Mouse (Mus musculus) forebrain, embryonic 12.5 days (tissue): ENCODE measurements around the gene Zmat5. TPM values are rescaled to one million over a fixed set of nuclear protein-coding genes. Genes with fewer than 3 reads are reported as not detected.
"Not testable (repeated sequence)": the region's sequence is repeated elsewhere in the genome, so short reads cannot be mapped to it uniquely, and the experiment has no call there.

Source experiments
- ATAC-seq: fragments of 200-750 bp; cut with Nextera tagmentation; 2 replicates; pipeline ENCODE4 v1.8.0; 2017; ENCODE audit warnings: moderate TSS enrichment; ENCODE audit not compliant: low FRiP score
- H3K27ac ChIP-seq: fragments of 300-500 bp; sonication (generic); 2 replicates; pipeline ENCODE4 v1.5.1; 2016; ENCODE audit warnings: mild to moderate bottlenecking
- H3K27me3 ChIP-seq: fragments of 300-500 bp; sonication (generic); 2 replicates; pipeline ENCODE4 v1.6.1; 2016; ENCODE audit warnings: mild to moderate bottlenecking
- H3K36me3 ChIP-seq: fragments of 300-500 bp; sonication (generic); replicated peaks from 2 replicates; pipeline ENCODE4 v1.6.1; 2016; ENCODE audit warnings: mild to moderate bottlenecking
- H3K4me1 ChIP-seq: fragments of 300-500 bp; sonication (generic); 2 replicates; pipeline ENCODE4 v1.6.1; 2016
- H3K4me2 ChIP-seq: fragments of 300-500 bp; sonication (generic); 2 replicates; pipeline ENCODE4 v1.6.1; 2016; ENCODE audit warnings: mild to moderate bottlenecking, moderate library complexity
- H3K4me3 ChIP-seq: fragments of 300-500 bp; sonication (generic); replicated peaks from 2 replicates; pipeline ENCODE4 v1.5.1; 2016; ENCODE audit warnings: mild to moderate bottlenecking
- H3K9ac ChIP-seq: fragments of 300-500 bp; sonication (generic); 2 replicates; pipeline ENCODE4 v1.6.1; 2016; ENCODE audit warnings: mild to moderate bottlenecking
- H3K9me3 ChIP-seq: fragments of 300-500 bp; sonication (generic); 2 replicates; pipeline ENCODE4 v1.6.1; 2016
- WGBS: fragments of 180-500 bp; shearing (Covaris S2); methylation state at CpG from one replicate; pipeline ENCODE4 v1.1.7; 2016; 5-methylcytosine and 5-hydroxymethylcytosine counted together
- polyA plus RNA-seq: library from polyadenylated mRNA; unstranded; fragments of >200 nt; fragmentation: Nextera tagmentation; extraction: Ambion mirVana; gene quantifications from 2 replicates; pipeline ENCODE4 v1.2.1, GENCODE M21; 2016

The Zmat5 gene
- polyA plus RNA-seq, 1 experiment from 2014 or later = 74.0 TPM

DNA sequence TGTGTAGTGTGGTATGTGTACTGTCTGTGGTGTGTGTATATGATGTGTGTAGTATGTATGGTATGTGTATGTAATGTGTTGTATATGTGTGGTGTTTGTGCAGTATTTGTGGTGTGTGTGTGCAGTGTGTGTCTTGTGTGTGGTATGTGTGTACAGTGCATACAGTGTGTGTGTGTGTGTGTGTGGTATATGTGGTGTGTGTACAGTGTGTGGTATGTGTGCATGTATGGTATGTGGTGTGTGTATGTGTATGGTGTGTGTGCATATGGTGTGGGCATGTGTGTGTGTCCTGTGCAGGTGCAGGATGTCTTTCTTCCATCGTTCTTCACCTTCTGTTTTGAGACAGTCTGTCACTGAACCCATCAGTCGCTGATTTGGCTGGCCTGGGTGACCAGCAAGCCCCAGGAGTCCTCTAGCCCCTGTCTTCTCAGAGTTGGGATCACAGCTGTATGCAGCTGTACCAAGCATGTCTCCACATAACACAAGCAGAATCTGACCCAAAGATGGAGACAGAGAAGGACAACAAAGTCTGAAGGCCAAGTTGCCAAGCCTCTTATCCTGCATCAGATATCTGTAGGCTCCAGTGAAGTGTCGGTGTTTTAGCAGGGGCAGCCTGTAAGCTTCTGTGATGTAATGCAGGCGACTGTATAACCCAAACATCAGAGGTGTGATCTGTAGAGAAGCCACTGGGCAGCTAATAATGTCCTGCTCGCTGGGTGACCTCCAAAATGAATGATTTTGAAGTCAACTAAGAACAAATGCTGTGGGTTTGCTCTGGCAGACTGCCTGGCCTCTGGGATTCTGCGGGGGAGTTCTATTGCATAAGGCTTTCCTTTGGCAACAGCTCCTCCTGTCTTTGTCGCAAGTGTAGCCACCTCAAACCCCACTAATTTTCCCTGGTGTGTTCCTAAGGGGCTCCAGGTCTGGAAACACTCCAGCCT, 7.2 kb upstream of the Zmat5 start:
- Histone ChIP-seq H3K9ac (no peak overlapping the region), H3K36me3 (peaks cover 19% of the 10 kb centered on the region), H3K27me3 (no peaks in the 10 kb centered on the region), H3K4me1 (no peaks in the 10 kb centered on the region), H3K9me3 (no peaks in the 10 kb centered on the region), H3K4me3 (no peak overlapping the region), H3K27ac (no peak overlapping the region), H3K4me2 (no peak overlapping the region)
- no peak for ATAC-seq
- WGBS = 72% methylated on average over 7 of the region's 7 CpGs

DNA sequence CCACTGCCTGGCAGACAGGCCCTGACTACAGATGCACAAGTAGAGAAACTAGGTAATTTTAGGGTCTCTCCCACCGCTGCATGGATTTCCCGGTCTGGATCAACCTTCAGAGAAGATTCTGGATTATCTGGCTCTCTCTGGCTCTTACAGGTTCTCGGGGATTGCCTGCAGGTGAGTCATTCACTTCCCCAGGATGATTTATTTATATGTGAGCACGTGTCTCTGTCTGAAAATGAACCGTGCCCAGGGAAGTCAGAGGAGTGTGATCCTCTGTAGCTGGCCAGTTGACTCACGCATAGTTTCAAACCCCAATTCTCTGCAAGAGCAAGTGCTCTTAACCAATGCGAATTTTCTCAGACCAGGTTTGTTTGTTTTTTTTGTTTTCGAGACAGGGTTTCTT, 3.8 kb upstream of the Zmat5 start:
- H3K4me3 ChIP-seq = no peak overlapping the region
- no peaks in the 10 kb centered on the region for H3K9me3 ChIP-seq
- peaks cover 19% of the 10 kb centered on the region for H3K36me3 ChIP-seq
- no peak overlapping the region for H3K9ac ChIP-seq
- H3K4me1 ChIP-seq = peaks cover 17% of the 10 kb centered on the region
- H3K27ac ChIP-seq = no peak overlapping the region
- no peak for ATAC-seq
- H3K27me3 ChIP-seq = no peaks in the 10 kb centered on the region
- 93% methylated on average over 8 of the region's 8 CpGs for WGBS
- no peak overlapping the region for H3K4me2 ChIP-seq

DNA sequence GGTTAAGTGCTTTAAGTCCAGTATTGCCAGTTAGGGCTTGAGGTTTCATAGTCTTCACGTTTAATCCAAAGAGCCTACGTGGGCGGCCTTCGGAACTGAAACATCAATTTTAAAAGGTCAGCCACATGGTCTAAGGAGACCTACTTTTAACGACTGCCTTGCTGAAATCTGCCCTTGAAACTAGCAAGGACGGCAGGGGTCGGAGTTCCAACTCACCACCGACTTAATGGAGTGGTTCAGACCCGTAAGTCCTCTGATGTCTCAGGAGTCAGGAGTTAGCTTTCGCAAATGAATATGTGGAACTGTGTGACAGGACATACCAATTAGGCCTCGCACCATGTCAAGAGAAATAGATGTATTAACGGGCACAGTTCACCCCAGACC, 798 bp upstream of the Zmat5 start:
- peaks cover 17% of the 10 kb centered on the region for H3K4me1 ChIP-seq
- peak overlapping the region; percentile 74 for H3K4me2 ChIP-seq
- H3K9ac ChIP-seq = peak overlapping the region; percentile 76
- 7% methylated on average over 12 of the region's 12 CpGs for WGBS
- no peak overlapping the region; the same call in 1 of the 2 replicates for H3K27ac ChIP-seq
- no peaks in the 10 kb centered on the region for H3K27me3 ChIP-seq
- H3K4me3 ChIP-seq = peak overlapping the region; percentile 72
- ATAC-seq = peak; percentile 27; the same call in 1 of the 2 replicates
- H3K36me3 ChIP-seq = peaks cover 19% of the 10 kb centered on the region
- no peaks in the 10 kb centered on the region for H3K9me3 ChIP-seq

DNA sequence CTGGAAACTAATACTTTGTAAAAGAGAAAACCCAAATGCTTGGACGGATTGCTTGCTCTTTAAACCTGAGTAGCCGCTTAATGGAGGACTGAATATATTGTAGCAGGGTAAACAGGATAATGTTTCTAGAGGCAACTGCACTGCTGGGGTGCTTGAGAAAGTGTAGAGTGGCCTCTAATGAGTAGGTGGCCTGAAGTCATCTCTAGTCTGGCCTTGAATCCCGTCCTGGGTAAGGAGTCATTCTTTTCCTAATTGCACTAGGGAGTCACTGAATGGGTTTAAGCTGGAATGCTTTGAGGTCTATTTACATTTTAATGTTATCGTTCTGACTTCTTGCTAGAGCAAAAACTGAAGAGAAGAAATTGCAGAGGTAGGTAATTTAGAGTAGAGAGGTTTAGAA, 700 bp downstream of the Zmat5 start:
- Histone ChIP-seq H3K9ac (peak overlapping the region; percentile 76), H3K4me2 (peak overlapping the region; percentile 74), H3K9me3 (no peaks in the 10 kb centered on the region), H3K27ac (no peak overlapping the region), H3K36me3 (peaks cover 19% of the 10 kb centered on the region), H3K4me3 (peak overlapping the region; percentile 72), H3K4me1 (peaks cover 17% of the 10 kb centered on the region), H3K27me3 (no peaks in the 10 kb centered on the region)
- no peak for ATAC-seq
- WGBS = 6% methylated on average over 4 of the region's 4 CpGs

DNA sequence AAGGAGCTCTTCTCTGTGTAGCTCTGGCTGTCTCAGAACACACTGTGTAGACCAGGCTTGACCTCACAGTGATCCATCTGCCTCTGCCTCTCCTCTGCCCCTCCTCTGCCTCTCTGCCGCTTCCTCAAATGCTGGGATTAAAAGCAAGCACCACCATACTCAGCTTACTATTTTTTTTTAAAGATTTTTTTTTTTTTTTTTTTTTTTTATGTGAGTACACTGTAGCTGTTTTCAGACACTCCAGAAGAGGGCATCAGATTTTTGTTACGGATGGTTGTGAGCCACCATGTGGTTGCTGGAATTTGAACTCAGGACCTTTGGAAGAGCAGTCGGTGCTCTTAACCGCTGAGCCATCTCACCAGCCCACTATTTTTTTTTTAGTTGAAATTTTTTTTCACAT, 5.7 kb downstream of the Zmat5 start:
- H3K9ac ChIP-seq, H3K9me3 ChIP-seq, H3K27ac ChIP-seq, ATAC-seq, H3K27me3 ChIP-seq, H3K4me2 ChIP-seq, H3K4me1 ChIP-seq, H3K36me3 ChIP-seq, H3K4me3 ChIP-seq: not testable (repeated sequence)
- WGBS = 88% methylated on average over 4 of the region's 4 CpGs

DNA sequence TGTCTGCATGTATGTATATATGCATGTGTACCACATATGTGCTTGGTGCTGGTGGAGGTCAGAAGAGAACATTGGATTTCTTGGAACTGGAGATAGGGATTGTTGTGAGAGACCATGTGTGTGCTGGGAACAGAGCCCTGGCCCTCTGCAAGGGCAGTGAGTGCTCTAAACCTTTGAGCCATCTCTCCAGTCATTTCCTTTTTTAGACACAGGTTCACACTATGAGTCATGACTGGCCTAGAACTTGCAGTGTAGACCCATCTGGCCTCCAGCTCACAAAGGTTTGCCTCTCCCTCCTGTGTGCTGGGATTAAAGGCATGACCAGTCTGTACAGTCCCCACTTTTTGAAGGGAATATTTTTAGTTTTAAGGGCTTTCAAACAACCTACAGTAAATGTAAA, 8.3 kb downstream of the Zmat5 start:
- Histone ChIP-seq H3K27ac (no peak overlapping the region), H3K4me2 (no peak overlapping the region), H3K27me3 (no peaks in the 10 kb centered on the region), H3K4me3 (no peak overlapping the region), H3K9ac (no peak overlapping the region), H3K36me3 (no peaks in the 10 kb centered on the region), H3K9me3 (no peaks in the 10 kb centered on the region), H3K4me1 (no peaks in the 10 kb centered on the region)
- ATAC-seq = no peak

DNA sequence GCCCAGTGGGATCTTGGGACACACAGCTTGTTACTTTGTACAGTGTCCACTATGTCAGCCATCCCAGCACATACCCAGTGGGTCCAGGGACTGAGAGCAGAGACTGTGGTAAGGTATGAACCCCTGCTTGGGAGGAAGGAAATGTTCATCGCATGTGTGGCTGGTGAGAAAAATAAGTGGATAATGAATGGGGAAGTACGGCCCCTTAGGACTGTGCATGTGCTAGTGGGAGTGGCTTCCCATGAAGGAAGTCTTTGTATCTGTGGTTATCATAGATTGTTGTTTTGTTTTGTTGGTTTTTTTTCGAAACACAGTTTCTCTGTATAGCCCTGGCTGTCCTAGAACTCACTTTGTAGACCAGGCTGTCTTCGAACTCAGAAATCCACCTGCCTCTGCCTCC, 10.2 kb downstream of the Zmat5 start:
- no peak for ATAC-seq
- no peak overlapping the region for H3K27ac ChIP-seq
- H3K9me3 ChIP-seq = no peaks in the 10 kb centered on the region
- H3K27me3 ChIP-seq = no peaks in the 10 kb centered on the region
- no peak overlapping the region for H3K9ac ChIP-seq
- no peak overlapping the region for H3K4me2 ChIP-seq
- 92% methylated on average over 4 of the region's 4 CpGs for WGBS
- H3K36me3 ChIP-seq = no peaks in the 10 kb centered on the region
- H3K4me3 ChIP-seq = no peak overlapping the region
- no peaks in the 10 kb centered on the region for H3K4me1 ChIP-seq

DNA sequence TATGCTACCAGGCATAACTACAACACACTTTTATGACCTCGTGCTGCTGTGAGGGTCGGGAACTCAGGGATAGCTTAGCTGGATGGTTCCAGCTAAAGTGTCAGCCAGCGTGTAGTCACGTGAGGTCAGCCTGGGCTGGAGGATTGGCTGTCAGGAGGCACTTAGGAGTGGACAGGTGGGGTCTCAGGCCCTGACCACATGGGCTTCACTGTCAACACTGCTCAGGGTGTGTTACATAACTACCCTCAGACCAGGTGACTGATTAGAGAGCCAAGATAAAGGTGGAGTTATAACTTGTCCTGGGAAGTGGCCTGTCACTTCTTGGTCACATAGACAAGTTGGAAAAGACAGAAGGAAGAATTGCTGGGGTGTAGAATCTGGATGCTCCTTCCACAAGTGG, 11.1 kb downstream of the Zmat5 start:
- 91% methylated on average over 4 of the region's 4 CpGs for WGBS
- no peak overlapping the region for H3K4me3 ChIP-seq
- H3K9me3 ChIP-seq = no peaks in the 10 kb centered on the region
- no peak overlapping the region for H3K9ac ChIP-seq
- H3K27me3 ChIP-seq = no peaks in the 10 kb centered on the region
- no peaks in the 10 kb centered on the region for H3K4me1 ChIP-seq
- no peaks in the 10 kb centered on the region for H3K36me3 ChIP-seq
- no peak overlapping the region for H3K4me2 ChIP-seq
- H3K27ac ChIP-seq = no peak overlapping the region
- ATAC-seq = no peak

DNA sequence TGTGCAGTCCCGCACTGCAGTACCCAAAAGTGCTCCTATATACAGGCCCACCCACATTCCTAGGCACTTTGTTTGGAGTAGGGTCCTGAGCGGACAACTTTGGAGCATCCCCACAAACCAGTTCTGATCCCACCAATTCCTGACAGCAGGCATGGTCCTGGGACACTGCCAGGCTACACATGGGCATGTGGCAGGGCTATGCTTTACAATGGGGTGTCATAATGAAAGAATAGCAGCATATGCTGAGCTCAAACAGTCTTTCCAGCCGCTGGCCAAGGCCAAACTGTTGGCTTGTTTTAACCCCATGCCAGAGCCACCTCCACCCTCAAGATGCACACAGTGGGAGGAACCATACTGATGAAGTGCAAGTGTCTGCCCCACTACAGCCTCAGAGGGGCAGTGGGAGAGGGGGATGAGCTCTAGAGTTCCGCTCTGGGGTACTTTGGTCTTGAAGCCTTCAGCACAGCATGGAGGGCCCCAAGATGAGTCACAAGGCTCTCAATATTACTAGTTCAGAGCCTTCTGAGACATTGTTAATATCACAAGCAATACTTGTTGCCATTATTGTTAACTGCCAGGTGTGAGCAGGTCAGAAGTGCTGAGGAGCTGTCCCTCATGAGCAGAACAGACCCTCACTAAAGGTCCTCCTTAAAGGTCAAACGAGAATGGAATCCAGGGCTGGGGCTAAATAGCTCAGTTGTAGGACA, 12.2 kb downstream of the Zmat5 start:
- Histone ChIP-seq H3K4me3 (no peak overlapping the region), H3K4me1 (peaks cover 7% of the 10 kb centered on the region), H3K9ac (no peak overlapping the region), H3K9me3 (no peaks in the 10 kb centered on the region), H3K36me3 (no peaks in the 10 kb centered on the region), H3K27ac (no peak overlapping the region), H3K4me2 (no peak overlapping the region), H3K27me3 (no peaks in the 10 kb centered on the region)
- no peak for ATAC-seq
- 91% methylated on average over 5 of the region's 5 CpGs for WGBS

DNA sequence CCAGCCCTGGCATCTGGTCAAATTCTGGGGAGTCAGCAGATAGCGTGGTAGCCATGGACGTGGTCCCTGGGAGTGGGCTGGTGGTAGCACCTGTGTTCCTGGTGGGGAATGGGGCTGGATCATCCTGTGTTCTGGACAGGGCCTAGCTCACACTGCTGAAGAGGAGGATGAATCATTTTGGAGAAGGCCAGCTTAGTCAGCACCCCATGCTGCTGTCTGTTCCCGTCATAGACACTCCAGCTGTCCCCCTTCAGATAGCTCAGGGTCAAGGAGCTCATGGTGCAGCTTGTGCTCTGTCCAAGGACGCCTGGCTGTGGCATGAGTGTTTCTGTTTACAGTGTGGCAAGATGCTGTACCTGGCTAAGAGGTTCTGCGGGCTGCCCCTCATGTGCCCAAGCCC, 14.1 kb downstream of the Zmat5 start:
- ATAC-seq = no peak
- Histone ChIP-seq H3K9me3 (no peaks in the 10 kb centered on the region), H3K9ac (no peak overlapping the region), H3K27ac (no peak overlapping the region), H3K4me2 (no peak overlapping the region), H3K4me3 (no peak overlapping the region), H3K36me3 (peaks cover 11% of the 10 kb centered on the region), H3K4me1 (peaks cover 7% of the 10 kb centered on the region), H3K27me3 (no peaks in the 10 kb centered on the region)
- 88% methylated on average over 5 of the region's 5 CpGs for WGBS

DNA sequence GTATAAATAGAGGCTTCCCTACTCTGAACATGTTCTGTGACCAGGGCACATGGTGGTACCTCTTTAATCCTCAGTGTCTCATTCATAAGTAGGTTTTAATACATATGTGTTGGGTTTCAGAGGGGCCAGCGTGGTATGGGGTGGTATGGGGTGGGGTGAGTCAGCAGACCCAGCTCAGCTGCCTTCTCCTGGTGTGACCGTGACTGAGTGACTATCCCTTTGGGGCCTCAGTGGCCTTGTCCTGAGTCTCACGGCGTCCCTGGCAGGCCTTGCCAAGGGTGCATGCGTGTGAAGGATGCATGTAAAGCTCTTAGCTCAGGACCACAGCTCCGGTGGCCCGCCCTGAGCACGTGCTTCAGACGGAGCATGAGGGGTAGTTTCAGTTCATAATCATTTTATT, 15.5 kb downstream of the Zmat5 start:
- Histone ChIP-seq H3K27ac (no peak overlapping the region), H3K27me3 (no peaks in the 10 kb centered on the region), H3K36me3 (peaks cover 20% of the 10 kb centered on the region), H3K4me2 (no peak overlapping the region), H3K4me3 (no peak overlapping the region), H3K4me1 (peaks cover 7% of the 10 kb centered on the region), H3K9ac (no peak overlapping the region), H3K9me3 (no peaks in the 10 kb centered on the region)
- WGBS = 90% methylated on average over 9 of the region's 9 CpGs
- no peak for ATAC-seq

DNA sequence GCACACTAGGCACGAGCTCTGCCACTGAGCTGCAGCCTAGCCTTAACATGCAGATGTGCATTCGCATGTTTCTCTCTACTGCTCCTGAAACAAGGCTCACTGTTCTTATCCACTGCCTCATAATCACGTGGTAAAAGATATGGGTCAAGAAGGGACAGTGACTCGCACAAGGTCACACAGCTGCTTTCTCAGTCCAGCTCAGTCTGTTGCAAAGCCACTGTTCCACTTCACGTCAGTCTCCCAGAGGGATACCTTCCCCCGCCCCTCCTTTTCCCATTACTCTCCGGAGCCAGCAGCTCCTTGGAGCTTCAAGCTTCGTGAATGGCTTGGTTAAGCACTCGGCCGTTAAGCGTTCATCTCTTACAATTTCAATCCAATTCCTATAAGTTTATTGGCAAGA, 15.9 kb downstream of the Zmat5 start:
- no peak overlapping the region for H3K4me3 ChIP-seq
- WGBS = 64% methylated on average over 11 of the region's 11 CpGs
- H3K9ac ChIP-seq = no peak overlapping the region
- no peaks in the 10 kb centered on the region for H3K27me3 ChIP-seq
- peaks cover 22% of the 10 kb centered on the region for H3K36me3 ChIP-seq
- no peak overlapping the region for H3K27ac ChIP-seq
- H3K9me3 ChIP-seq = no peaks in the 10 kb centered on the region
- H3K4me2 ChIP-seq = no peak overlapping the region
- ATAC-seq = no peak
- H3K4me1 ChIP-seq = peaks cover 7% of the 10 kb centered on the region
